Mouse (Mus musculus) MEL (cell line): ENCODE measurements around the gene Hsdl2.

ENCODE experiments used
- CHD2 ChIP-seq: IDR thresholded peaks from 2 replicates; pipeline ENCODE4 v1.6.1; 2011; ENCODE audit warnings: low read length, improper control_type of control experiment
- CTCF ChIP-seq, 3 experiments: IDR thresholded peaks in 2 of 3; conservative IDR thresholded peaks in 1 of 3; 2 replicates each; pipeline ENCODE4 v1.5.1; 2011 to 2012; ENCODE audit warnings: low read length in 3 of 3, low read depth in 2 of 3, mild to moderate bottlenecking in 2 of 3, improper control_type of control experiment in 1 of 3, inconsistent platforms in 1 of 3, mixed read lengths in 1 of 3, moderate library complexity in 1 of 3; ENCODE audit not compliant: control insufficient read depth in 1 of 3, insufficient read depth in 1 of 3, poor library complexity in 1 of 3, severe bottlenecking in 1 of 3
- EP300 ChIP-seq, 2 experiments: IDR thresholded peaks; 2 replicates each; pipeline ENCODE4 v1.6.1; 2011; ENCODE audit warnings: improper control_type of control experiment in 2 of 2, low read length in 2 of 2, low read depth in 1 of 2, mild to moderate bottlenecking in 1 of 2
- POLR2A ChIP-seq, 2 experiments: IDR thresholded peaks; 2 replicates each; pipeline ENCODE4 v1.6.1; 2011 to 2012; ENCODE audit warnings: low read length in 2 of 2, mild to moderate bottlenecking in 2 of 2, control low read depth in 1 of 2, improper control_type of control experiment in 1 of 2, low read depth in 1 of 2, moderate library complexity in 1 of 2; ENCODE audit not compliant: control insufficient read depth in 1 of 2, insufficient read depth in 1 of 2, poor library complexity in 1 of 2
- POLR2AphosphoS2 ChIP-seq: IDR thresholded peaks from 2 replicates; pipeline ENCODE4 v1.6.1; 2011; ENCODE audit warnings: low read length, improper control_type of control experiment
- POLR2AphosphoS5 ChIP-seq: IDR thresholded peaks from 2 replicates; pipeline ENCODE4 v1.6.1; 2012; ENCODE audit warnings: low read depth, borderline replicate concordance, mild to moderate bottlenecking, inconsistent platforms, low read length, moderate library complexity, mixed read lengths
- TCF12 ChIP-seq: IDR thresholded peaks from 2 replicates; pipeline ENCODE4 v1.6.1; 2014; ENCODE audit warnings: low read depth, mild to moderate bottlenecking, inconsistent platforms, low read length, improper control_type of control experiment, moderate library complexity
- USF1 ChIP-seq: IDR thresholded peaks from 2 replicates; pipeline ENCODE4 v1.6.1; 2014; ENCODE audit warnings: low read depth, mild to moderate bottlenecking, inconsistent platforms, low read length, improper control_type of control experiment, moderate library complexity
- ZC3H11A ChIP-seq: IDR thresholded peaks from 2 replicates; pipeline ENCODE4 v1.6.1; 2012; ENCODE audit warnings: low read depth, mild to moderate bottlenecking, inconsistent platforms, low read length, improper control_type of control experiment

GRCm38 (mm10) chr4:59640720-59641119 lies 59.4 kb downstream of the Hsdl2 start:
- TF ChIP-seq CTCF (IDR thresholded peaks at IDR 0.05 in 2 of 3, conservative IDR thresholded peaks at IDR 0.05 in 1 of 3; ENCODE audit: control insufficient read depth in 1 of 3, insufficient read depth in 1 of 3, low read depth in 2 of 3, low read length in 3 of 3, poor library complexity in 1 of 3, severe bottlenecking in 1 of 3) (no peak), EP300 (IDR thresholded peaks at IDR 0.05; ENCODE audit: low read depth in 1 of 2, low read length in 2 of 2) (no peak), CHD2 (no peak), POLR2AphosphoS5 (no peak), POLR2A (IDR thresholded peaks at IDR 0.05; ENCODE audit: control insufficient read depth in 1 of 2, insufficient read depth in 1 of 2, low read depth in 1 of 2, low read length in 2 of 2, poor library complexity in 1 of 2) (no peak), ZC3H11A (no peak), POLR2AphosphoS2 (no peak), USF1 (no peak), TCF12 (no peak)
